In the genomic region with DNA sequence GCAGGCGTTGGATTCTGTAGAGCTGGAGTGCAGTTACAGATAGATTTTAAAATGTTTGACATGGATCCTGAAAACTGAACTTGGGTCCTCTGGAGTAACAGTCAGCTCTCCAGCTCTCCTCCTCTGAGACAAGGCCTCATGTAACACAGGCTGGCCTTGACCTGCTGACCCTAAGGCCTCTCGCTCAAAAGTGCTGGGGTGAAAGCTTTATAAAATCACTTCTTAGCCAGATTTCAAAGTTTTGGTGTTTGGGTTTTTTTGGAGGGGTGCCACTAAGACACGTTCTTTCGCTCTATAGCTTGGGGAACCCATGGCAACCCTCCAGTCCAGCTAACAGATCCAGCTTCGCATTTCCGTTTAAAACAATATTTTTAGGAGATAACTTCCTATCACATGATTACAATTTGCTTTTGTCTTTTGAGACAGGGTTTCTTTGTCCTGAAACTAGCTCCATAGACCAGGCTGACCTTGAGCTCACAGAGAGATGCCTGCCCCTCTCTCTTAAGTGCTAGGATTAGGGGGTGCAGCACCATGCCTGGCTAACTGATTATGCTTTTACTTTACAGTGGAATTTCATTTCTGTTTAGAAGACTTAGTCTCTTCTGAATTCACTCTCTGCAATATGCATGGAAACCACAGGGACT, we compare ENCODE assay signal across 9 mouse cellular contexts.
DNase-seq lines count a peak whose midpoint lies in the region; ATAC-seq and TF ChIP-seq lines count a peak whose summit lies in the region.
"Had no signal": no experiment of that assay in that cellular context is flagged by ENCODE, and none has a peak within 500 bp of the region (broad histone marks: within the 10 kb centered on the region; RNA-seq: fewer than 3 reads in every experiment).

No protein-coding gene starts in this region.

- TF ChIP-seq CTCF in left cerebral cortex, adult 2 months (IDR thresholded peaks at IDR 0.05), result no peak
- TF ChIP-seq CTCF in heart, adult 2 months (IDR thresholded peaks at IDR 0.05), result no peak

- no peak for TF ChIP-seq POLR2A in heart, adult 2 months (IDR thresholded peaks at IDR 0.05; ENCODE audit: insufficient read depth, low read depth, low read length)
- TF ChIP-seq POLR2A in limb, embryonic 14.5 days (IDR thresholded peaks at IDR 0.05; ENCODE audit: borderline replicate concordance, extremely low read depth, insufficient read depth, insufficient read length), result no peak

- DNase-seq in left cerebral cortex, adult 2 months (ENCODE audit: extremely low spot score in 1 of 2, low spot score in 2 of 2), result no peak
- no peak for DNase-seq in left cerebral cortex, adult 11 months (ENCODE audit: low spot score)
- peak; percentile 50 for DNase-seq in adrenal gland, postnatal 10 days
- peak; percentile 25 to 37 for DNase-seq in heart, adult 2 months
- DNase-seq in limb, embryonic 14.5 days (ENCODE audit: low spot score), result no peak
- DNase-seq in layer of hippocampus, postnatal 10 days (ENCODE audit: low spot score in 2 of 2), result no peak
- DNase-seq in cerebellum, postnatal 36 days, result no peak
- DNase-seq in urinary bladder, postnatal 25 days (ENCODE audit: low spot score), result no peak

- no peak for ATAC-seq in limb, embryonic 14.5 days (ENCODE audit: low FRiP score, low read depth)

- H3K4me3 ChIP-seq in left cerebral cortex, adult 2 months, result no peak overlapping the region
- peak overlapping the region; percentile 45 for H3K4me3 ChIP-seq in heart, adult 2 months
- H3K4me3 ChIP-seq in limb, embryonic 14.5 days (replicated peaks; ENCODE audit: low read length), result no peak overlapping the region
- H3K4me3 ChIP-seq: megakaryocyte, embryonic 14.5 days had no signal

- no peaks in the 10 kb centered on the region for H3K9me3 ChIP-seq in limb, embryonic 14.5 days (ENCODE audit: control insufficient read depth, low read length)
- H3K9me3 ChIP-seq: megakaryocyte, embryonic 14.5 days had no signal

- 11% methylated on average over 6 of the region's 6 CpGs for WGBS in heart, adult 2 months
- 73% methylated on average over 6 of the region's 6 CpGs for WGBS in limb, embryonic 14.5 days

- TF ChIP-seq EP300 in heart, adult 2 months (IDR thresholded peaks at IDR 0.05; ENCODE audit: insufficient read depth, low read depth, low read length), result 0 out of 2 replicates have a peak, but pooled peaks have one; percentile 2

- intact Hi-C loops in left cerebral cortex, adult 2 months (cut with DNase I), result loop anchor here (2.0 kb wide), 1 partner anchor 33 kb away; no protein-coding TSS in a partner anchor
- intact Hi-C loops in heart, adult 2 months (cut with DNase I), result no loop called here

- no peak overlapping the region for H3K4me2 ChIP-seq in limb, embryonic 14.5 days (replicated peaks; ENCODE audit: low read depth, low read length, severe bottlenecking)

- H3K36me3 ChIP-seq in heart, adult 2 months (ENCODE audit: control insufficient read depth, insufficient read depth, low read length), result peaks cover 6% of the 10 kb centered on the region; the same call in 1 of the 2 replicates
- H3K36me3 ChIP-seq in limb, embryonic 14.5 days (ENCODE audit: control insufficient read depth, insufficient read depth, low read length), result no peaks in the 10 kb centered on the region

- peak overlapping the region; percentile 62 for H3K9ac ChIP-seq in heart, adult 2 months (ENCODE audit: low read depth, low read length)
- H3K9ac ChIP-seq in limb, embryonic 14.5 days (ENCODE audit: low read depth, low read length, severe bottlenecking), result no peak overlapping the region

- peaks cover 13% of the 10 kb centered on the region for H3K4me1 ChIP-seq in heart, adult 2 months (ENCODE audit: control insufficient read depth, insufficient read depth, low read length)
- peaks cover 5% of the 10 kb centered on the region; the same call in 1 of the 2 replicates for H3K4me1 ChIP-seq in limb, embryonic 14.5 days (ENCODE audit: control insufficient read depth, insufficient read depth, low read length)
- H3K4me1 ChIP-seq: megakaryocyte, embryonic 14.5 days had no signal

- H3K27ac ChIP-seq in left cerebral cortex, adult 2 months, result peak overlapping the region; percentile 67
- peak overlapping the region; percentile 81 for H3K27ac ChIP-seq in heart, adult 2 months
- H3K27ac ChIP-seq in limb, embryonic 14.5 days (replicated peaks; ENCODE audit: low read depth, low read length), result peak overlapping the region; percentile 34; the same call in 1 of the 2 replicates

- no peaks in the 10 kb centered on the region for H3K27me3 ChIP-seq in heart, adult 2 months (ENCODE audit: control insufficient read depth, insufficient read depth, low read length)
- H3K27me3 ChIP-seq in limb, embryonic 14.5 days (ENCODE audit: control insufficient read depth, insufficient read depth, low read length), result no peaks in the 10 kb centered on the region
- H3K27me3 ChIP-seq: megakaryocyte, embryonic 14.5 days had no signal

- no peaks in the 10 kb centered on the region for H3K79me2 ChIP-seq in heart, adult 2 months (replicated peaks; ENCODE audit: control insufficient read depth, insufficient read depth, low read length)

Comparison
In these comparisons a context has a peak if more than half of its experiments do, and no peak if none do; other contexts are left out.
1. DNase-seq: peak in adrenal gland, postnatal 10 days (single experiment) and heart, adult 2 months (2 of 2); none in left cerebral cortex, adult 2 months (0 of 2), left cerebral cortex, adult 11 months (single experiment), limb, embryonic 14.5 days (single experiment), layer of hippocampus, postnatal 10 days (0 of 2), cerebellum, postnatal 36 days (0 of 2) and urinary bladder, postnatal 25 days (single experiment).
2. Peak in every context shown above with its lines, with median percentiles within 50 percentile points of each other: H3K27ac ChIP-seq.